Mouse (Mus musculus) embryonic facial prominence, embryonic 15.5 days (tissue): ENCODE measurements around the gene Fam227a. TPM values are rescaled to one million over a fixed set of nuclear protein-coding genes. Genes with fewer than 3 reads are reported as not detected.

Source experiments
- ATAC-seq: fragments of 200-750 bp; cut with Nextera tagmentation; 2 replicates; pipeline ENCODE4 v1.8.0; 2017; ENCODE audit warnings: low read depth, moderate TSS enrichment; ENCODE audit not compliant: insufficient number of reproducible peaks, low FRiP score, low TSS enrichment
- H3K27ac ChIP-seq: fragments of 300-500 bp; sonication (generic); replicated peaks from 2 replicates; pipeline ENCODE4 v1.5.1; 2015; ENCODE audit warnings: mild to moderate bottlenecking, inconsistent platforms
- H3K27me3 ChIP-seq: fragments of 300-500 bp; sonication (generic); 2 replicates; pipeline ENCODE4 v1.6.1; 2015; ENCODE audit warnings: inconsistent platforms
- H3K36me3 ChIP-seq: fragments of 300-500 bp; sonication (generic); 2 replicates; pipeline ENCODE4 v1.6.1; 2015; ENCODE audit warnings: mild to moderate bottlenecking, inconsistent platforms
- H3K4me1 ChIP-seq: fragments of 300-500 bp; sonication (generic); 2 replicates; pipeline ENCODE4 v1.6.1; 2015; ENCODE audit warnings: inconsistent platforms
- H3K4me2 ChIP-seq: fragments of 300-500 bp; sonication (generic); replicated peaks from 2 replicates; pipeline ENCODE4 v1.6.1; 2015; ENCODE audit warnings: mild to moderate bottlenecking, inconsistent platforms
- H3K4me3 ChIP-seq: fragments of 300-500 bp; sonication (generic); replicated peaks from 2 replicates; pipeline ENCODE4 v1.5.1; 2015; ENCODE audit warnings: mild to moderate bottlenecking, inconsistent platforms
- H3K9ac ChIP-seq: fragments of 300-500 bp; sonication (generic); 2 replicates; pipeline ENCODE4 v1.6.1; 2015; ENCODE audit warnings: inconsistent platforms
- H3K9me3 ChIP-seq: fragments of 300-500 bp; sonication (generic); replicated peaks from 2 replicates; pipeline ENCODE4 v1.6.1; 2016; ENCODE audit warnings: inconsistent platforms
- WGBS: fragments of 180-500 bp; shearing (Covaris S2); methylation state at CpG from one replicate; pipeline ENCODE4 v1.1.7; 2015; 5-methylcytosine and 5-hydroxymethylcytosine counted together
- microRNA-seq: library from miRNA; unstranded; fragments of <30 nt; microRNA quantifications from one replicate; pipeline ENCODE4, GENCODE M21; 2016; ENCODE audit warnings: borderline number of aligned reads
- polyA plus RNA-seq: library from polyadenylated mRNA; unstranded; fragments of >200 nt; fragmentation: Nextera tagmentation; extraction: Ambion mirVana; gene quantifications from 2 replicates; pipeline ENCODE4 v1.2.1, GENCODE M21; 2015

The Fam227a gene
- polyA plus RNA-seq, 1 experiment from 2014 or later = 1.9 TPM

GRCm38 (mm10) chr15:79575543-79576222 lies 83.1 kb downstream of the Fam227a start:
- H3K9me3 ChIP-seq = no peaks in the 10 kb centered on the region
- no peak for ATAC-seq
- WGBS = 48% methylated on average over 1 of the region's 1 CpGs
- no peak overlapping the region for H3K4me3 ChIP-seq
- H3K36me3 ChIP-seq = no peaks in the 10 kb centered on the region
- H3K27ac ChIP-seq = no peak overlapping the region
- H3K4me1 ChIP-seq = no peaks in the 10 kb centered on the region
- H3K27me3 ChIP-seq = no peaks in the 10 kb centered on the region
- no peak overlapping the region for H3K4me2 ChIP-seq
- H3K9ac ChIP-seq = no peak overlapping the region

DNA sequence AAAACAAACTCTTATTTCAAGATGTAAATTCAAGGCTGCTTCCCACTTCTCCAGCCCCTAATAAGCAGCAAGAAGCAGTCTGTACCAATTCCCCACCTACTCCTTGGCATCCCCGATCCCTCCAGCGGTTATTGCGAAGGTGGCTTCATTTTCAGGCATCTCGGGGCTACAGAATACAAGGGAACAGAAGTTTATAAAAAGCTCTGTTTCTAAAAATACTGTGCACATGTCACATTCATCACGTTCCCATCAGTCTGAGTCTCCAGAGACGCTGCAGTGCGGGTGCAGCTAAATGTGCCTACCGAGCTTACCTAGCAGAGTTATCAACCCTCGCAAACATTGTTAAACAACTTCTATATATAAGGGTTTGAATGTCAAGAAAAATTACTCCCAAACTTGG lies 96.3 kb downstream of the Fam227a start:
- no peak for ATAC-seq
- Histone ChIP-seq H3K4me1 (no peaks in the 10 kb centered on the region), H3K4me3 (no peak overlapping the region), H3K27ac (no peak overlapping the region), H3K36me3 (no peaks in the 10 kb centered on the region), H3K9ac (no peak overlapping the region), H3K4me2 (no peak overlapping the region), H3K9me3 (no peaks in the 10 kb centered on the region), H3K27me3 (no peaks in the 10 kb centered on the region)
- WGBS = 69% methylated on average over 9 of the region's 9 CpGs

DNA sequence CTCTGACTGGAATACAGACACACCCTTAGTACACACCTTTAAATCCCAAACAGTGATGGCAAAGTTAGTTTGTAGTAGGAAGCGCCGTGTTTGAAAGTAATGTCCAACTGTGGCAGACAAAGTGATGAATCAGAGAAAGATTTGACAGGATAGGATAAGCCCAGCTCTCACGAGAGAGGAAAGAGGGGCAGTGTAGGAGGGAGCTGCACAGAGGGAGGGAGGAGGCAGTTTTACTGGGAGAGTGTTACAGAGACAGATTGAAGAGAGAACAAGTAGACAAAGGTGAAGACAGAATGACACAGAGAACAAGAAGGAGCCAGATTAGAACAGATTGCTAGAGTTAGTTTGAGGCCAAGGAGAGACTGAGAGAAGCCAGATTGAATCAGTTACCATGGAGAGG lies 99.1 kb downstream of the Fam227a start:
- WGBS = 64% methylated on average over 3 of the region's 3 CpGs
- no peaks in the 10 kb centered on the region for H3K27me3 ChIP-seq
- H3K9ac ChIP-seq = no peak overlapping the region
- no peaks in the 10 kb centered on the region for H3K36me3 ChIP-seq
- no peak overlapping the region for H3K4me2 ChIP-seq
- H3K4me1 ChIP-seq = no peaks in the 10 kb centered on the region
- no peak for ATAC-seq
- H3K4me3 ChIP-seq = no peak overlapping the region
- H3K27ac ChIP-seq = no peak overlapping the region
- no peaks in the 10 kb centered on the region for H3K9me3 ChIP-seq

Small RNA genes lying within 50 kb of the gene (microRNA-seq; reads per million reads assigned to microRNA genes)
- gene Gm27903 = not detected

Other genes starting within 250 kb of the Fam227a start
- gene Csnk1e, start 203.4 kb downstream of the Fam227a start, polyA plus RNA-seq = 113 and 117 TPM in 2 replicates
- gene Kcnj4, start 153.7 kb downstream of the Fam227a start, polyA plus RNA-seq = 0.14 and 0.15 TPM in 2 replicates
- 168 and 178 TPM in 2 replicates for gene Kdelr3, start 142.5 kb downstream of the Fam227a start, polyA plus RNA-seq
- 48.5 and 55.1 TPM in 2 replicates for gene Ddx17, start 112.2 kb downstream of the Fam227a start, polyA plus RNA-seq
- gene Dmc1, start 53.8 kb downstream of the Fam227a start, polyA plus RNA-seq = 2.2 and 2.5 TPM in 2 replicates
- gene Cby1, start 243 bp upstream of the Fam227a start, polyA plus RNA-seq = 67.3 and 78.6 TPM in 2 replicates
- 207 and 210 TPM in 2 replicates for gene Tomm22, start 11.9 kb upstream of the Fam227a start, polyA plus RNA-seq
- 27.0 and 28.0 TPM in 2 replicates for gene Josd1, start 29.0 kb upstream of the Fam227a start, polyA plus RNA-seq
- 36.4 and 39.1 TPM in 2 replicates for gene Gtpbp1, start 31.9 kb upstream of the Fam227a start, polyA plus RNA-seq
- gene Sun2, start 83.6 kb upstream of the Fam227a start, polyA plus RNA-seq = 6.4 and 7.7 TPM in 2 replicates
- gene Dnal4, start 118.9 kb upstream of the Fam227a start, polyA plus RNA-seq = 73.3 and 77.6 TPM in 2 replicates
- 8.4 and 9.0 TPM in 2 replicates for gene Nptxr, start 145.8 kb upstream of the Fam227a start, polyA plus RNA-seq
- 0.91 TPM in 1 of 2 replicates, not detected in the other for gene Npcd, start 175.3 kb upstream of the Fam227a start, polyA plus RNA-seq
- 90.7 and 93.5 TPM in 2 replicates for gene Cbx6, start 175.7 kb upstream of the Fam227a start, polyA plus RNA-seq
- gene Apobec3, start 232.7 kb upstream of the Fam227a start, polyA plus RNA-seq = 16.7 and 19.2 TPM in 2 replicates